Mouse (Mus musculus) heart, postnatal 4 days (tissue): ENCODE data around the gene Grik1. TPM values are rescaled to one million over a fixed set of nuclear protein-coding genes. Genes with fewer than 3 reads are reported as not detected.

ENCODE experiments used
- DNase-seq: peaks from one replicate; pipeline ENCODE4 v3.0.0; 2021
- total RNA-seq, 2 experiments: library from RNA; stranded (reverse); gene quantifications; 2 replicates each; pipeline ENCODE4 v1.2.3; 2021

Grik1 gene
- total RNA-seq, 2 experiments from 2014 or later, result 0.11 TPM; not detected in 1

- no peak for DNase-seq
These were observed 148.5 kb downstream of the Grik1 start for GRCm38 (mm10) chr16:88141594-88141993.

GRCm38 (mm10) chr16:88138913-88139312, 151.2 kb downstream of the Grik1 start:
- no peak for DNase-seq

- no peak for DNase-seq
These were observed 157.1 kb downstream of the Grik1 start for GRCm38 (mm10) chr16:88132919-88133318.

- no peak for DNase-seq
These were observed 159.0 kb downstream of the Grik1 start for GRCm38 (mm10) chr16:88131103-88131502.

GRCm38 (mm10) chr16:88125098-88125497, 165.0 kb downstream of the Grik1 start:
- no peak for DNase-seq

- no peak for DNase-seq
These were observed 177.4 kb downstream of the Grik1 start for GRCm38 (mm10) chr16:88112551-88113138.

- no peak for DNase-seq
These were observed 178.6 kb downstream of the Grik1 start for GRCm38 (mm10) chr16:88111459-88111858.

- DNase-seq, result no peak
These were observed 195.8 kb downstream of the Grik1 start for GRCm38 (mm10) chr16:88094206-88094789.

GRCm38 (mm10) chr16:88087280-88087679, 202.8 kb downstream of the Grik1 start:
- DNase-seq, result no peak

- peak; percentile 9 for DNase-seq
These were observed 215.3 kb downstream of the Grik1 start for GRCm38 (mm10) chr16:88074716-88075115.

- DNase-seq, result no peak
These were observed 229.1 kb downstream of the Grik1 start for GRCm38 (mm10) chr16:88060936-88061335.

GRCm38 (mm10) chr16:88048121-88048520, 241.9 kb downstream of the Grik1 start:
- no peak for DNase-seq

- no peak for DNase-seq
These were observed 245.7 kb downstream of the Grik1 start for GRCm38 (mm10) chr16:88044321-88044720.

- no peak for DNase-seq
These were observed 247.6 kb downstream of the Grik1 start for GRCm38 (mm10) chr16:88042458-88042857.

GRCm38 (mm10) chr16:88038503-88039091, 251.5 kb downstream of the Grik1 start:
- DNase-seq, result no peak

- DNase-seq, result no peak
These were observed 301.3 kb downstream of the Grik1 start for GRCm38 (mm10) chr16:87988805-87989204.

GRCm38 (mm10) chr16:87984201-87984870, 305.7 kb downstream of the Grik1 start:
- no peak for DNase-seq

GRCm38 (mm10) chr16:87974076-87974443, 316.0 kb downstream of the Grik1 start:
- DNase-seq, result no peak

GRCm38 (mm10) chr16:87973394-87974075, 316.5 kb downstream of the Grik1 start:
- DNase-seq, result no peak

GRCm38 (mm10) chr16:87971911-87972310, 318.2 kb downstream of the Grik1 start:
- no peak for DNase-seq

GRCm38 (mm10) chr16:87969936-87970335, 320.1 kb downstream of the Grik1 start:
- DNase-seq, result no peak

- DNase-seq, result no peak
These were observed 328.6 kb downstream of the Grik1 start for GRCm38 (mm10) chr16:87961419-87961818.

GRCm38 (mm10) chr16:87957449-87957848, 332.6 kb downstream of the Grik1 start:
- no peak for DNase-seq
